Mouse (Mus musculus) bone marrow, adult 2 months (tissue): ENCODE results near the gene Gata3. TPM values are rescaled to one million over a fixed set of nuclear protein-coding genes. Genes with fewer than 3 reads are reported as not detected.

Experiments
- H3K27ac ChIP-seq: fragments of 200-500 bp; 2 replicates; pipeline ENCODE4 v1.5.1; 2012; ENCODE audit warnings: low read depth, mild to moderate bottlenecking, control low read depth, inconsistent platforms, low read length; ENCODE audit not compliant: control insufficient read depth, poor library complexity, insufficient read depth
- H3K4me1 ChIP-seq: fragments of 200-500 bp; 2 replicates; pipeline ENCODE4 v1.6.1; 2011; ENCODE audit warnings: low read length; ENCODE audit not compliant: control insufficient read depth, insufficient read depth
- H3K4me3 ChIP-seq: fragments of 200-500 bp; replicated peaks from 2 replicates; pipeline ENCODE3; 2011; ENCODE audit warnings: mild to moderate bottlenecking, low read depth, low read length, control low read depth; ENCODE audit not compliant: control insufficient read depth
- CTCF ChIP-seq: fragments of 200-500 bp; IDR thresholded peaks from 2 replicates; pipeline ENCODE4 v1.5.1; 2011; ENCODE audit warnings: low read length, control low read depth; ENCODE audit not compliant: control insufficient read depth, insufficient read depth
- POLR2A ChIP-seq: fragments of 200-500 bp; IDR thresholded peaks from 2 replicates; pipeline ENCODE4 v1.6.1; 2011; ENCODE audit warnings: low read depth, mild to moderate bottlenecking, control low read depth, low read length, borderline replicate concordance; ENCODE audit not compliant: control insufficient read depth
- WGBS: fragments of 180-500 bp; shearing (Covaris S2); methylation state at CpG from one replicate; pipeline ENCODE4 v1.1.7; 2018; 5-methylcytosine and 5-hydroxymethylcytosine counted together
- polyA plus RNA-seq: library from polyadenylated mRNA; stranded (reverse); fragments of >200 nt; gene quantifications from 2 replicates; pipeline ENCODE4 v1.2.4, GENCODE M21; 2011; ENCODE audit warnings: low replicate concordance; ENCODE audit not compliant: missing spikeins, insufficient read depth, insufficient read length

The Gata3 gene
- polyA plus RNA-seq, 1 experiment, result 6.1 TPM

DNA sequence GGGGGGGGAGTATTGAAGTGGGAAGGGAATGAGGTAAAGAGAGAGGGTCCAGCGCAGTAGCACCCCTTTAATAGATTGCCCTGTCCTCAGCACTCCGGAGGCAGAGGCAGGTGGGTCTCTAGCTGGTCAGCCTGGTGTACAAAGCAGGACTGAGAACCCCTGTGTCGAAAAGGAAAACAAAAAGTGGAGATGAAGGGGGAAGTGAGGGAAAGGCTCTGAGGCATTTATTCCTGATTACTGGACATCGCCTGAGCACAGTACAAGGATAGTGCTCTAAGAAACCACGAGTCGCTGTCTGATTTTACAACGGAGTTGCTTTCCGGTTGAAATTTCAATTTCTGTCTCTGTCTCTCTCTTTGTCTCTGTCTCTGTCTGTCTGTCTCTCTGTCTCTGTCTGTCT is 417 bp upstream of the Gata3 start:
- TF ChIP-seq POLR2A (no peak), CTCF (no peak)
- H3K4me1 ChIP-seq, result no peaks in the 10 kb centered on the region; the same call in 1 of the 2 replicates
- 4% methylated on average over 8 of the region's 8 CpGs for WGBS
- no peak overlapping the region for H3K27ac ChIP-seq
- H3K4me3 ChIP-seq, result no peak overlapping the region

GRCm38 (mm10) chr2:9888913-9889650 is 752 bp downstream of the Gata3 start, which contains the start of gene 9230102O04Rik:
9230102O04Rik (minus strand) TSS chr2:9889540.
- Histone ChIP-seq H3K4me3 (no peak within 1 kb of the TSS), H3K27ac (no peak within 1 kb of the TSS), H3K4me1 (no peaks in the 10 kb centered on the region; the same call in 1 of the 2 replicates)
- no peak for TF ChIP-seq POLR2A
- no peak for TF ChIP-seq CTCF
- WGBS, result under 1% methylated on average over 30 of the region's 30 CpGs

DNA sequence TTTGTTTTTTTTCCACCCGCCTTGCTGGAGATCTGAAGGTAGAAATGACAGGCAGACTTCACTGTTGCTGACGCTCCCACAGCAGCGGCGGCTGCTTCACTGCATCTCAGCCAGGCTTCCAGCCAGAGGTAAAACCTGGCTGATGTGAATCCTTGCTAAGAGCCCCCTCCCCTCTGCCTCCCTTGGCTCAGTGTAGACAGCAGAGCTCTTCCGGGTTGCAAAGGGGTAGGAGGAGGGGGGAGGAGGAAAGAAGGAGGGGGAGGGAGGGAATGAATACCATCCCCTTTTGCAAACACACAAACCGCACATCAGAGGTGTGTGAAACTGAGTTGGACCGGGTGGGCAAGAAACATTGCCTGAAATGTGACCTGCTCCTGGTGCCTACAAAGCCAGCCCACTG is 2.2 kb downstream of the Gata3 start:
- TF ChIP-seq CTCF (no peak), POLR2A (no peak)
- H3K4me1 ChIP-seq, result no peaks in the 10 kb centered on the region; the same call in 1 of the 2 replicates
- H3K27ac ChIP-seq, result no peak overlapping the region
- WGBS, result 12% methylated on average over 7 of the region's 7 CpGs
- no peak overlapping the region for H3K4me3 ChIP-seq

- 36% methylated on average over 7 of the region's 7 CpGs for WGBS
- H3K27ac ChIP-seq, result no peak overlapping the region
- no peak for TF ChIP-seq POLR2A
- TF ChIP-seq CTCF, result no peak
- no peak overlapping the region for H3K4me3 ChIP-seq
- H3K4me1 ChIP-seq, result no peaks in the 10 kb centered on the region; the same call in 1 of the 2 replicates
Observed at GRCm38 (mm10) chr2:9886921-9887610, 2.8 kb downstream of the Gata3 start.

- 75% methylated on average over 3 of the region's 3 CpGs for WGBS
- no peak overlapping the region for H3K27ac ChIP-seq
- TF ChIP-seq POLR2A (no peak), CTCF (no peak)
- no peaks in the 10 kb centered on the region; the same call in 1 of the 2 replicates for H3K4me1 ChIP-seq
- H3K4me3 ChIP-seq, result no peak overlapping the region
Observed at GRCm38 (mm10) chr2:9886031-9886430, 3.8 kb downstream of the Gata3 start.

DNA sequence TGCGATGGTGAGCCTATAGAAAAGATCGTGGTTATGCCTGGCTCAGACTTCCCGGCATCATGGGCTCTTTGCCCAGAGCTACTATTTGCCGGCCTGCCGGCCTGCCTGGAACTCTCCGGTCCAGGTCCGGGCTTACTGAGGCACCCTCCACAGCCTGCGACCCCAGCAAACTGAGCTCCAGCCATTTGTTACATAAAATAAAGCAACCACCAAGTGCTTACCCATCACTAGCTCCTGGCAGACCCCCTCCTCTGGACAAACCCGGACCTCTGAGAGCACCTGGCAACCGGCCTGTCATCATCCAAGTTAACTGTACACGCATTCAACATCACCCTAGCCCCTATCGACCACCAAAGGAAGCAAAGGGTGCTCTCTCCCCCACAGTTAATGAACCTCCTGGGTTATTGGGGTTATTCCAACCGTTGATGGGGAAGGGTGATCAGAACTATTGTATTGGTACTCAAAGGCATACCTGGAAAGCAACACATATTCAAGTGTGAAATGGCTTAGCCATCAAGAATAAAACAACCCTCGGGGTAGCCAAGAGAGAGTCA is 4.5 kb downstream of the Gata3 start:
- 59% methylated on average over 14 of the region's 14 CpGs for WGBS
- no peaks in the 10 kb centered on the region; the same call in 1 of the 2 replicates for H3K4me1 ChIP-seq
- no peak for TF ChIP-seq CTCF
- no peak for TF ChIP-seq POLR2A
- no peak overlapping the region for H3K27ac ChIP-seq
- H3K4me3 ChIP-seq, result no peak overlapping the region

DNA sequence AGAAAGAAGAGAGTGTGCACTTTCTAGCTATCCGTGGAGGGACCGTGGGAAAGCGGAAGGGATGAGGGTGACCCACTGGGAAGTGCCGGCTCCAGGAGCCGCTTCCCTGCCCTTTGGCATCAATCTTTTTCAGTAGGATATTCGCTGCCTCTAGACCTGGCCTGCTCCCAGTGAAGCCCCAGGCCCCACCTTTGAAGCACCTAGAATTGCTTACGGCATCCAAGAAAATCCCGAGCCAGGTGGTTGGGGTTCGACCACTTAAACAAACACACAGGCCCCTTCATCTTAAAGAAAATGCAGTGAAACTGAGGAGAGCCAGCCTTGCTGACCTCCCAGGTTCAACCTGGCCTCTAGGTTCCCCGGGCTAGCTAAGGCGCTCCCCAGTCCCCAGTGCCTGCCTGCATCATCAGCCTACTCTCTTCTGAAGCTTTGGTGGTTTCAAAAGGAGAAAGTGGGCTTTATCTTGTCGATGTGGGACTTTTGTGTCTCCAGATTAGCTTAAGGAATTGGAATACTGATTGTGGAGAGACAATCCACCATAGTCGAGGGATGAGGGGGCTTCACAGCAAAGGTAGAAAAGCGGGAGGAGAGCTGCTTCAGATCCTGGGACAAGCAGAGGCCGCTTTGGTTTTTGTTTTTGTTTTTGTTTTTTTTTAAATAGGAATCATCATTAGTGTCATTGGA is 5.2 kb downstream of the Gata3 start:
- Histone ChIP-seq H3K4me1 (no peaks in the 10 kb centered on the region; the same call in 1 of the 2 replicates), H3K27ac (no peak overlapping the region), H3K4me3 (no peak overlapping the region)
- TF ChIP-seq CTCF (no peak), POLR2A (no peak)
- WGBS, result 35% methylated on average over 15 of the region's 15 CpGs

GRCm38 (mm10) chr2:9883803-9884532 is 5.9 kb downstream of the Gata3 start:
- no peak for TF ChIP-seq POLR2A
- no peak for TF ChIP-seq CTCF
- H3K4me1 ChIP-seq, result no peaks in the 10 kb centered on the region; the same call in 1 of the 2 replicates
- H3K4me3 ChIP-seq, result no peak overlapping the region
- 4% methylated on average over 27 of the region's 27 CpGs for WGBS
- no peak overlapping the region for H3K27ac ChIP-seq
